Mouse (Mus musculus) lung, postnatal 14 days (tissue): ENCODE data around the gene Irs2.

Experiments
- DNase-seq: peaks from one replicate; pipeline ENCODE4 v3.0.0; 2021

Irs2 gene

DNA sequence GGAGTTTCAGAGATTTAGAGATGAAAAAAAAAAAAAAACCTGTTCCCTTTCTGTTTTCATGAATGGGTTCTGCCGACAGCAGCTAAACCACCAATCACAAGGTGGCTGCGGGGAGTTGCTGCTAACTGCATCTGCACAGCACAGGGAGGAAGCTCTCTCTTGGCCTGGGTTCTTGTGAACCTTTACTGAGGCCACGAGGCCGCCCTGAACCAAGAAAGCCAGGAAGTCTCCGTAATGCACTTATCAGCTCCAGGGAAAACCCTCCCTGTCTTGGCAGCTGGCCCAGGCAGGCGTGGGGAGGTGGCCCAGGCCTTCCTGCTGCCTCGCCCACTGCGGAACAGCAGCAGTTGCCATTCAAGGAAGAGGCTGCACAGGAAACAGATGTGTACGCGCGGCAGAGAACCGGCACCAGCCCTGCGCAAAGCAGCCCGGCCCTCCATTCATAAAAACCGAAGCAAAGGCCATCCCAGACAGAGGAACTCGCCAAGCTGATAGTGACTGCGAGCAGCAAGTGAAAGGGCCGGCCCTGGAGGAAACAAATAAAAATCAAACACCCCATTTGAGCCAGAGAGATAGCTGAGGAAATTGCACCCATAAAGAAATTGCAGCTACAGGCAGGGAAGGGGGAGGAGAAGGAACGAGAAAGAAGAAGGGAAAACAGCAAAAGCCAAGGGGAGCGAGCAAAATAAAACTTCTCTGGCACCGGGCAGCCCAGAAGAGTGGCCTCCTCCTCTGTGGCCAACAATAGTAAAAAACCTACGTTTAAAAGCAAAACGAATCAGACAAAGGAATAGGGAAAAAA lies 62.1 kb downstream of the Irs2 start:
- DNase-seq, result peak; percentile 97

DNA sequence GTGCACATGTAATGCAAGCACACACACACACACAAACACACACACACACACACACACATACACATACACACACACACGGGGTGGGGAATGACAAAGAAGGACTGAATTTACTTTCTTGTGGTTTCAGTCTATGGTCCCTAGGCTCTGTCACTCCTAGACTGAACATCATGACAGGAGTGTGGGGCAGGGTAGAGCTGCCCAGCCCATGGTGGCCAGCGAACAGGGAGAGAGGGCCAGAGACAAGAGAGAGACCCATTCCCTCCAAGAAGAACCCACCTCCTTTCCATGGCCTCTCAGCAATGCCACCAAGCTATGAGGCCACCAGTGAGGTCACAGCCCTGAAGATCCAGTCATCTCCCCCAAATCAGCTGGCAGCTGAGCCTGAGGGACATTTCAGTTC lies 62.8 kb downstream of the Irs2 start:
- DNase-seq, result no peak

DNA sequence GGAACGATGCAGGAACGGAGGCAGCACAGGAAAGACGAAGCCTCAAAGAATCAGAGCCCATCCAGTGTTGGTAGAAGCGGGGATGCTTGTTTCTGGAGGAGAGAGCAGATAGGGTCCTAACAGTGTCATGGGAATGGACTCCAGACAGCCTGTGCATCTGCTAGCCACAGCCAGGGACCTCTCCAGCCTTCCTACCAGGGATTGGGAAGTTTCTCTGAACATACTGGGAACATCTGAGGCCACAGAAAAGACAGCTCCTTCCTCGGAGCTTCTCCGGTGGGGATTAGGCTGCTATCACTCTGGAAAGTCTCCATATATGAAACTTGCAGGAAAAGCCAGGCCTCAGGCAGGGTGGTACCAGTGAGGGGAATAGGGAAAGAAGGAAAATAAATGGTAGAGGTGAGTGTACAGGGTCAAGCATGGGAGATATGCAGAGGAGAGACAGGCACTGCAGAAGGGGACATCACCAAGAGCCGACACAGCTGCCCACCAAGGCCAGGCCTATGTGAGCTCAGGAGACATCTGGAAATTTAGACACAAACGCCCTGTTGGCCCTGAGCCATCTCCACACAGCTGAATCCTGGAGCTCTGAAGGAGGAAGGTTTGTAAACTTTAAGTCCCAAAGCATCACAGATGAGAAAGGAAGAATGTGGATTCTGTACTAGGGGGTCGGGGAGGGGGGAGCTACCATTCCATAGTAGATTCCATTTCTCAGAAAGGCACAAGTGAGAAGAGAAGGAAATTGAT lies 64.8 kb downstream of the Irs2 start:
- DNase-seq, result no peak

DNA sequence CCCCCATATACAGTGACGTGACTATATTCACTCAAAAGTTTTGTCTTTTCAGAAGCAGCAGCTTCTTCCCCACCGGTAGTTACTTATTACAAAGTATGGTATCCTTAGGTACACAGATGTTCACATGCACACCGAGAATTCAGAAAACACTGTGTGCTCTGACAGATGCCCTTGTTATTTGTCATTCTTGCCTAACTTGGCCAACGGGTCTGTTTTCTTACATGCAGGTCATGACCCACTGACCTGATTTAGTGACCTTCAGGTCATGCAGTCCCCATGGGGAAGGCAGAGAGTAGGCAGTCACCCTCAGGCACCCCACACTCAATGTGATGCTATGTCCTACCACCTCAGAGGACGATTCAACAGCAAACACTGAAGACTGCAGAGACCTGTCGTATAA lies 68.4 kb downstream of the Irs2 start:
- DNase-seq, result no peak

DNA sequence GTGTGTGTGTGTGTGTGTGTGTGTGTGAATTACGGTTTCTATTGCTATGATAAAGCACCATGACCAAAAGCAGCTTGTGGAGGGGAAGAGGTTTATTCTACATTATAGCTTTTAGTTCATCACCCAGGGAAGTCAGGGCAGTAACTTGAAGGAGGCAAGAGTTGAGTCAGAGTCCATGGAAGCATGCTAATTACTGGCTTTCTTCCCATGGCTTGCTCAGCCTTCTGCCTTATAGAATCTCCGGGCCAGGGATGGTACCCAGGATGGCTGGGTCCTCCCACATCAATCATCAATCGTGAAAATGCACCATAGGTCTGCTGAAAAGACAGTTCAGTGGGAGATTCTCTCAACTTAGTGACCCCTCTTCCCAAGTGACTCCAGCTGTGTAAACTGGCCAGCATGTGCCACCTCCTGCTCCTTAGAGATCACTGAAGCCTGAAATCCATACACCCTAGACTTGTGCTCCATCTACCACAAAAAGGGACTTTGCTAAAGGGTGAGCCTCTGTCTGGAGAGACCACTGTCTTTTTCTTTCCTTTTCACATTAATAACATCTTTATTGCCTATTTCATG lies 69.0 kb downstream of the Irs2 start:
- DNase-seq, result no peak

DNA sequence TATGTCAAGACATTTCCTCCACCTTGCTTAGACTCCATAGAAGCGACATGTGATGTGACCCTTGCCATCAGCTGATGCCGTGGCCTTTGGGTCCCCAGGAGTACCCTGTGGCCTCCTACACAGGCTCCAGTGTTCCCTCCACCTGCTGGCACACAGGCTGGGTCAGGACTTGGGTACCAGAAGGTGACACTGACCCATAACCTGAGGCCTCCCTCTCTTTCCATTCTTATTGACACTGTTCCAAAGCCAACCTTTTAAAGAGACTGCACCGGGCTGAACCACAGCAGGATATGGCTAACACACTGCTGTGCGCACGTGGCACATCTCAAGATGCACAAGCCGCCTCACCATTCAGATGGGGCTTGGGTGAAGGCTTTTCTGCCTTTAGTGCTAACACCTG lies 70.0 kb downstream of the Irs2 start:
- no peak for DNase-seq

DNA sequence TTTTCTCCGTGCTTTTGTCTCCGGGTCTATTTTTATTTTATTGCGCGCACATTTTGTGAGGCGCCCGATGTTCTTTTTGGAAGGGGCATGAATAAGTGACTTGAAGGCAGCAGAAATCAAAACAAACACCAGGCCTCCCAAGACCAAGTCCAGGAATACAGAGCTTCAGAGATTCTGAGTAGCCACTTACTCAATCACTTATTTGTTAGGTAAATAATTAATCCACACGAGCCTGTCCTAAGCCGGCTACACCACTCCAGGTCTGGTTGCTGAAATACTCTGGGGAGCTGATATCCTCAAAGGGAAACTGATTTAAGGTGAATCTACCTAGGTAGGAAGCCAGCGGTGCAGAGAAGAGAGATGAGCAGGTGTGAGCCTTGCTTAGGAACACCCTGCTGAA lies 71.6 kb downstream of the Irs2 start:
- no peak for DNase-seq

DNA sequence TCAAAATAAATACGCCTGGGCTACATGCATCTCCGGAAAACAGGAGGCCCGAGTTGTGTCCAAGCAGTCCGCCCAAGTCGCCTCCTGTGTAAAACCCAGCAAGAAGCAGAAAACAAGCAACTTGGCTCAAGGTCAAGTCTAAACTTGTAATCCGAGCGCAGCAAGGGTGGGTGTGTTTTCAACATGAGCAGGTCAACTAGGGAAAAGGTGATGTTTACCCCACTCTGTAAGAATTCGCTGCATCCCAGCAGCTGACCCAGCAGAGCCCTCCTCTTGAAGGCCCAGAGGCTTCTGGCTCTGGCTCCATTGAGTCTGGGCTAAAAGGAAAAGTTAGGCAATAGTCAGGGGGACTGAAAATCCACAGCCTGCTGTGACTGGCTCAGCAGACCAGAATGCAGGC lies 73.0 kb downstream of the Irs2 start:
- no peak for DNase-seq
